Mouse (Mus musculus) liver, adult (tissue): ENCODE measurements around the gene Itm2b.

Experiments used
- GATA4 ChIP-seq: IDR thresholded peaks from 2 replicates; pipeline ENCODE4 v1.6.1; 2014; ENCODE audit warnings: mild to moderate bottlenecking, low read length; ENCODE audit not compliant: insufficient replicate concordance

The Itm2b gene

DNA sequence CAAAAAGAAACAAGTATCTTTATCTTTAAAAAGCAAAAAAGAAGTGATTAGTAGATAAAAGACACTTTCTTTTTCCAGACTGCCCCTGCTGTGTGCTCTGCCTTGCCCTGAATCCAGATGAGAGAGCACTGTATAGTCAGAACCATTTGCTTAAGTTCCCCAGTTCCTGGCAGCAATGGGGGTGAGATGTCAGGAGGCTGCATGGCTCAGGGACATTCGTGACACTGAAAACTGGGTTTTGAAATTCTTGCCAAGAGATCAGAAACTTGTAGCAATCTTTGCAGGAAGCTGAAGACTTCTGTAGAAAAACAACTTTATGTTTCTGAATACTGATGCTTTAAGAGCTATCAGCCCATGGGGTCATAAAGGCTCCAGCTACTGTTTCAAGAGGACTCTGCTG, 35.1 kb downstream of the Itm2b start:
- no peak for TF ChIP-seq GATA4

DNA sequence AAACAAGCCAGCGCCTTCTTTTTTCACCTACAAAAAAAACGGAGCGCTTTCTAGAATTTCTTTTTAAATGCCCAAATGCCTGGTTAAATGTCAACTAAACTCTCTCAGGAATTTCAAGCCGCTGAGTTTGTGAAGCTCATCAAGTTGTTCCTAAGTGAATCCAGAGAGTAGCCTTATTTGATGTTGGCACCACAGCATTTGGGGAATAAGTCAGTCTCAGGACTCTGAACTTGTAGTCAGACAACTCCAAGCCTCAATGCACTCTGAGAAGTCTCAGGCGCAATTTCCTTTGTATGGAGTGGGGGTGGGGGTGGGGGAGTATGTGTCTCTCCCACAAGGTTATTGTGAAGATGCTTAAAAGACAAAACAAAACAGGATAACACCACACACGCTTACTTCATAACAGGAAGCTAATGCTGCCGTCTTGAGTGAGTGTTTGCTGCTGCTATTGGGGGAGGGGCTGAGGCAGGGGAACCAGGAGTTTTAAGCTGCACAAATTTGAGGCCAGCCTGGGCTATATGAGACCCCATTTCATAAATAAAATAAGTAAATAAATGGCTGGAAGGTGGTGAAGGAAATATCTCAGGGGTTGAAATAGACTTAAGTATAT, 35.9 kb downstream of the Itm2b start:
- TF ChIP-seq GATA4 = no peak

DNA sequence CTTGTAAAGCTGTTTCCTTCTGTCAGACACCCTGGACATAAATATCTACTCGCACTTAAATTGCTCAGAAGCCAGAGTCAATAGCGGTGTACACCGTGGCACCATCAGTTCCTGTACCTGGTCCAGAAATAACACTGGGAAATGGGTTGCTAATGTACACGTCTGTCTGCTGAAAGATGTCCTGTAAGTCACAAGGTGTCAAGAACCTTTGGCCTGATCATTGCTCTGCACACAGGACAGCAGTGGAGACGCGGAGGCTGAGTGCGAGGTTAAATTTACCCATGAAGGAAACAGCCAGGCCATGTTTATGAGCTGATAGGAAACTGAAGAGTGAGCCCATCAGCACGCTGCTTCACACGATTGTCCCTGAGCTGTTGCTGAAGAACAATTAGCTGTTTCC, 37.8 kb downstream of the Itm2b start:
- TF ChIP-seq GATA4 = no peak; the same call in 1 of the 2 replicates

DNA sequence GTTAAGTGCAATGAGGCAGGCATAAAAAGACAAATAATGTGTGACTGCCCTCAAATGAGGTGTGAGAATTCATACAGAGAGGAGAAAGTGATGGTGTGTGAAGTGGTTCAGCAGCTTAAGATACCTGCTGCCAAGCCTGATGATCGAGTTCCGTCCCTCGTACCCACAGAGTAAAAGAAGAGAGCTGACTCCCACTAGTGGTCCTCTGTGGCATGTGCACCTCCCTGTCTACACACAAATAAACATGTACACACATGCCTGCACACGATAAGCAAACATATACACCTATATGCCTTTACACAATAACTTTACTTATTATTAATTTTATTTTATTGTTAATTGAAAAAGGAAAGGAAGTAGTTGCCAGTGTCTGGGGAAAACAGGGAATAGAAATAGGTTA, 39.5 kb downstream of the Itm2b start:
- TF ChIP-seq GATA4 = no peak

- TF ChIP-seq GATA4 = no peak
Observed at GRCm38 (mm10) chr14:73340051-73340755, 44.9 kb downstream of the Itm2b start.

DNA sequence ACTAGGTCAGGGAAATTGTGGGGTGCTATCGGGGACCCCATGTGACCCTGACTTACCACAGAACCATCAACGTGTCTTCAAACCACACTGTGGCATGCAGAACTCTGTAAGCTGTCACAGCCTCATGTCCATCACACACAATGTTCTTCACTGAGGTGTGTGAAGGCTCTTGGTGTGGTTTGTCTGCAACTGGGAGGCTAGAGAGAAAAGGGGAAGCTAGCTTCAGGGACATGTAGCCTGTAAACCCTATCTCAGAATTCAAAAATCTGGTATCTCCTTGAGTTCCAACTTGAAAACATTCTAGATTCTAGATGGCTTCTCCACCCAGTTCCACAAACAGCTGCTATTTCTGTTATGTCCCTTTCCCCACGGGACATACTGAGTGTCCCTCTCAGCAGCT, 45.5 kb downstream of the Itm2b start:
- no peak for TF ChIP-seq GATA4

GRCm38 (mm10) chr14:73336316-73337080, 48.6 kb downstream of the Itm2b start:
- TF ChIP-seq GATA4 = no peak

DNA sequence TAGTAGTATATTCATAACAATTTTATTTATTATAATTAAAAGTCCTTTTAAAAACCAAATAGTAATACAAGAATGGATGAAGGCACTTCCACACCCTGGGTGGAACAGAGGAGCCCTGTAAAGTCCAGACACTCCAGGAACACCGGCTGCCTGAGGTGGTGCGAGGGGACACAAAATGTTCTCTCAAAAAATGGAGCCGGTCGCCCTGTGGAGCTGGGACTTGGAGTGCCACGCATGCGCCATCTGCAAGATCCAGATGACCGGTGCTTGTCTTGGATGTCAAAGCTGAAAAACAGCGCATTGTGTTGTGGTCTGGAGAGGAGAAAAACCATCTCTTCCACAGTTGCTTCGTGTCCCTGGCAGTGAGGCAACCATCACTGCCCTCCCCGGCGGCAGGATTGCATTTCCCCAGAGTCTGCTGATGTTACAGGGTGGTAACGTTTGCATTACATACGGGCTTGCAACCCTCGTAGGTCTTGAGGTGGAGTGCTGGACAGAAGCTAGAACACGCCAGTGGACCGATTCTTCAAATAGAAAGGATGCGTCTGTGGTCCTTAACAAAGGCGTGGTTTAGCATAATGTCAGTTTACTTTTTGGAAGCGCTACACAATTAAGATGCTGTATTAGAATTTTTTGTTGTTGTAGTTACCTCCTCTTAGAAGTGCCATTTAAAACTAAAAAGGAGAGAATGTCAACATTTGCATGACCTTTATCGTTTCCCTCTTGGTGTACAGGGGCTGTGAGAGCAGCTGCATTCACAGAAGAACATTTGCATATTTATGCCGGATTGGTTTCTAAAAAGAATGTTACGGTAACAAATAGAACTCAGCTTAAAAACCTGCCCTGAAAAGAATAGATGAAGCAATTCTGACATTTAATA, 49.9 kb downstream of the Itm2b start:
- TF ChIP-seq GATA4 = no peak

- TF ChIP-seq GATA4 = no peak
Observed at GRCm38 (mm10) chr14:73333880-73334279, 51.2 kb downstream of the Itm2b start.

- no peak for TF ChIP-seq GATA4
Observed at GRCm38 (mm10) chr14:73331386-73331785, 53.7 kb downstream of the Itm2b start.

DNA sequence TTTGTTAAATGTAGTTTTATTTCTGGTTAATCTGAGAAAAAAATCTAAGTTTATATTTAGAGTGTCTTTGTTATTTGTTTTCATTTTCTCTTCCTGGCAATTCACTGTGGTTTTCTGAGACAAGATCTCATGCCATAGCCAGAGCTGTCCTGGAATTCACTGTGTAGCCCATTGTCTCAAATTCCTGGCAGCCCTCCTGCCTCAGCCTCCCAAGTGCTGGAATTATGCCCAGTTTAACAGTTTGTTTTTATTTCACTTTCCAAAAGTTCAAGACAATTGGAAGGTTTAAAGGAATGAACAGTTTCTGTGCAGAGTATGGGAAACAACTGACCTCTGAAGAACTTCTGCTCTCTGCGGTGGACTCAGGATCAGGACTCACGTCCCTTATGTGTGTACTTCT, 55.2 kb downstream of the Itm2b start:
- no peak for TF ChIP-seq GATA4

GRCm38 (mm10) chr14:73326511-73326910, 58.6 kb downstream of the Itm2b start:
- no peak for TF ChIP-seq GATA4

DNA sequence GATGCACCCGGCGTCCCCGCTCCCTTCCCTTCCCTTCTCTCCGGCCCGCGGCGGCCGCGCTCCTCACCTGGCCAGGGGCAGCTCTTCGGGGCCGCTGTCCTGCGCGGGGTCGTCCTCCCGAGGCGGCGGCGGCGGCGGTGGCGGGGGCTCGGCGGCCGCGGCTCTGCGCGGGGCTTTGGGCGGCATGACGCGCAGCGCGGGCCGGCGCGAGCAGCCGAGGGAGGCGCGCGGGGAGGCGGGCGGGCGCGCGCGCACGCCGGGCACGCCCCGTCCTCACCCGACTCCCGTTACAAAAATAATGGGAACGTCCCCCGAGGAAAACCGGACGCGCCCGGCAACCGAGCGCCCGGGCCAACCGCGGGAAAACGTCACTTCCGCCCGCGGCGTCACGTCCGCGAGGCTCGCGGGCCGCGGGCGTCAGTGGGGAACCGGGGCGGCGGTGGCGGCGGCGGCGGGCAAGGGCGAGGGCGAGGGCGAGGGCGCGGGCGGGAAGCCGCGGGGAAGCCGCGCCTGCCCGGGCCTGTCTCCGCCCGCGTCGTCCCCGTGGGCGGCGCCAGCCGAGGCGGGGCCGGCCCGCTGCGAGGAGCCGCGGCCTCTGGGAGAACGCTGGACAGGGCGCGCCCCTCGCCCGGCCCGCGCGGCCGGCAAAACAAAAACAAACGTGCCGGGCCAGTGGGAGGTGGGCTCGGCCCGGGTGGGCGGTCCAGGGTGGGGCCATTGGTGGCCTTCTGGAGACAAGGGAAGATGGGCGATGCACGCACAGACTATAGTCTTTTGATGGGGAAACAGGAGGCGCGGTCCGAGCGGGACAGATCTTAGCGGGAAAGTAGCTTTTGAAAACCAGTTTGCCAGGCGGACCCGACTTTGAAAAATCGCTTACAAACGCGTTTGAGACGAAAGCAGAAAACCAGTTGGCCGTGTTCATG, 59.4 kb downstream of the Itm2b start, which contains the start of gene Rb1:
Gene Rb1 (minus strand): TSS at position 367 of the 926 bp plus-strand sequence.
- TF ChIP-seq GATA4 = no peak; the same call in 1 of the 2 replicates
